In genomic region chr17:46772404-46773277, GRCm38 (mm10) we compare ENCODE assay signal across 7 mouse cellular contexts. TPM values are rescaled to one million over a fixed set of nuclear protein-coding genes. Genes with fewer than 3 reads are reported as not detected.
DNase-seq lines count a peak whose midpoint lies in the region; ATAC-seq lines count a peak whose summit lies in the region.

TSS of gene 2310039H08Rik (plus strand) at chr17:46772635.

- WGBS in embryonic facial prominence, embryonic 10.5 days: under 1% methylated on average over 50 of the region's 50 CpGs
- under 1% methylated on average over 50 of the region's 50 CpGs for WGBS in limb, embryonic 10.5 days
- under 1% methylated on average over 50 of the region's 50 CpGs for WGBS in midbrain, embryonic 13.5 days

- no peaks in the 10 kb centered on the region for H3K9me3 ChIP-seq in embryonic facial prominence, embryonic 10.5 days
- H3K9me3 ChIP-seq in limb, embryonic 10.5 days (replicated peaks): no peaks in the 10 kb centered on the region
- no peaks in the 10 kb centered on the region for H3K9me3 ChIP-seq in midbrain, embryonic 13.5 days

- H3K4me2 ChIP-seq in midbrain, embryonic 13.5 days (replicated peaks): peak within 1 kb of the TSS; percentile 96

- peaks cover 37% of the 10 kb centered on the region for H3K36me3 ChIP-seq in embryonic facial prominence, embryonic 10.5 days (replicated peaks)
- peaks cover 37% of the 10 kb centered on the region for H3K36me3 ChIP-seq in limb, embryonic 10.5 days
- peaks cover 37% of the 10 kb centered on the region for H3K36me3 ChIP-seq in midbrain, embryonic 13.5 days

- DNase-seq in adrenal gland, adult 8-10 months: peak; percentile 79
- peak; percentile 89 for DNase-seq in embryonic facial prominence, embryonic 10.5 days (ENCODE audit: low spot score)
- peak; percentile 85 for DNase-seq in kidney, adult 11 months
- DNase-seq in limb, embryonic 10.5 days (ENCODE audit: low spot score): peak; percentile 87
- DNase-seq in spleen, adult 12 weeks (ENCODE audit: low spot score): peak; percentile 68

- H3K4me1 ChIP-seq in embryonic facial prominence, embryonic 10.5 days: peaks cover 28% of the 10 kb centered on the region
- H3K4me1 ChIP-seq in limb, embryonic 10.5 days: peaks cover 35% of the 10 kb centered on the region
- H3K4me1 ChIP-seq in midbrain, embryonic 13.5 days (replicated peaks): peaks cover 23% of the 10 kb centered on the region

- H3K27me3 ChIP-seq in embryonic facial prominence, embryonic 10.5 days (replicated peaks; ENCODE audit: low read depth, poor library complexity, severe bottlenecking): no peaks in the 10 kb centered on the region
- no peaks in the 10 kb centered on the region for H3K27me3 ChIP-seq in limb, embryonic 10.5 days (ENCODE audit: low read depth, poor library complexity, severe bottlenecking)
- no peaks in the 10 kb centered on the region for H3K27me3 ChIP-seq in midbrain, embryonic 13.5 days

- peak; percentile 70 for ATAC-seq in granulocyte monocyte progenitor cell, adult 5-6 weeks (replicated peaks; ENCODE audit: poor library complexity, severe bottlenecking)
- peak; percentile 95 for ATAC-seq in midbrain, embryonic 13.5 days

- H3K27ac ChIP-seq in embryonic facial prominence, embryonic 10.5 days (replicated peaks): peak within 1 kb of the TSS; percentile 89
- H3K27ac ChIP-seq in limb, embryonic 10.5 days: peak within 1 kb of the TSS; percentile 87
- peak within 1 kb of the TSS; percentile 77 for H3K27ac ChIP-seq in midbrain, embryonic 13.5 days

- H3K4me3 ChIP-seq in embryonic facial prominence, embryonic 10.5 days: peak within 1 kb of the TSS; percentile 77
- H3K4me3 ChIP-seq in limb, embryonic 10.5 days: peak within 1 kb of the TSS; percentile 84
- H3K4me3 ChIP-seq in midbrain, embryonic 13.5 days (replicated peaks): peak within 1 kb of the TSS; percentile 90

- H3K9ac ChIP-seq in midbrain, embryonic 13.5 days (replicated peaks): peak within 1 kb of the TSS; percentile 88

RNA-seq across cellular contexts. Expression of gene 2310039H08Rik, which starts in this region (rescaled TPM):
- 10 to 100 TPM; 53.9 to 87.1 (median 61.4) TPM for total RNA-seq in adrenal gland, adult 8-10 months (2022)
- polyA plus RNA-seq in embryonic facial prominence, embryonic 10.5 days (2016; fragmentation: Nextera tagmentation; extraction: Ambion mirVana): 44.8 TPM in 2 replicates
- 18.0 and 37.9 TPM in 2 replicates for total RNA-seq in granulocyte monocyte progenitor cell, adult 5-6 weeks (2014; fragmentation: Nextera tagmentation)
- 21.5 and 26.9 TPM in 2 replicates for total RNA-seq in granulocyte monocyte progenitor cell, adult 5-6 weeks (2017)
- polyA plus RNA-seq in limb, embryonic 10.5 days (2016; fragmentation: Nextera tagmentation; extraction: Ambion mirVana): 34.2 and 35.4 TPM in 2 replicates
- polyA plus RNA-seq in midbrain, embryonic 13.5 days (2015; fragmentation: Nextera tagmentation; extraction: Ambion mirVana): 53.4 and 54.0 TPM in 2 replicates

Comparison
In these comparisons a context has a peak if more than half of its experiments do, and no peak if none do; other contexts are left out.
1. Peak in every context shown above with its lines: DNase-seq, ATAC-seq, H3K4me3 ChIP-seq and H3K27ac ChIP-seq.